Mouse (Mus musculus): Measurements from ENCODE around the gene Extl2. TPM values are rescaled to one million over a fixed set of nuclear protein-coding genes. Genes with fewer than 3 reads are reported as not detected.

The Extl2 gene
- total and polyA plus RNA-seq, 2 experiments from 2014 or later = 15.0 to 21.8 TPM

DNA sequence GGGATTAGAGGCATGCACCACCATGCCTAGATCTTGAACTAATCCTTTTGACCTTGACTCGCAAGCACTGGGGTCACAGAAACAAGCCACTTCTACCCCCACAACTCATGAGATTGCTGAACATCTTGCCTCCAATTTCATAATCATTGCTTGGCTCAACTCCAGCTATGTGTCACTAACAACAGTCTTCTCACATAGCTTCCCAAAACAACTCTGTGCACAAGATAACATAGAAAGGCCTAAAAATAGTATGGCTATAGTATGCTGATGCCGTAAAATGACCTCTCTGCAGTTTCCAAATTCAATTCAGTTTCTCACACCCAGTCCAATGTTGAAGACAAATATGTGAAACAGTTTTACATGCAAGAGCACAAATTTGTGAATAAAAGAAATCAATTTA lies 65.3 kb downstream of the Extl2 start:
- Histone ChIP-seq H3K4me2 (ENCODE audit: low read depth, low read length) (no peak overlapping the region), H3K9me3 (replicated peaks; ENCODE audit: control insufficient read depth, low read length) (no peaks in the 10 kb centered on the region), H3K4me3 (ENCODE audit: low read depth, low read length) (no peak overlapping the region), H3K9ac (replicated peaks; ENCODE audit: low read depth, low read length) (no peak overlapping the region), H3K27ac (ENCODE audit: low read depth) (peak overlapping the region; percentile 65), H3K4me1 (ENCODE audit: control insufficient read depth, insufficient read depth) (peaks cover 11% of the 10 kb centered on the region; the same call in 1 of the 2 replicates), H3K36me3 (replicated peaks; ENCODE audit: control insufficient read depth, insufficient read depth, low read length) (no peaks in the 10 kb centered on the region), H3K27me3 (ENCODE audit: control insufficient read depth, insufficient read depth, low read length) (no peaks in the 10 kb centered on the region)
- peak; percentile 70 for DNase-seq (ENCODE audit: low spot score)
- 24% methylated on average over 2 of the region's 2 CpGs for WGBS
- TF ChIP-seq CTCF (IDR thresholded peaks at IDR 0.05; ENCODE audit: low read depth) (no peak), EP300 (IDR thresholded peaks at IDR 0.05; ENCODE audit: low read depth) (0 out of 2 replicates have a peak, but pooled peaks have one; percentile 34)
- ATAC-seq (ENCODE audit: insufficient read depth, low read depth) = peak; percentile 75

DNA sequence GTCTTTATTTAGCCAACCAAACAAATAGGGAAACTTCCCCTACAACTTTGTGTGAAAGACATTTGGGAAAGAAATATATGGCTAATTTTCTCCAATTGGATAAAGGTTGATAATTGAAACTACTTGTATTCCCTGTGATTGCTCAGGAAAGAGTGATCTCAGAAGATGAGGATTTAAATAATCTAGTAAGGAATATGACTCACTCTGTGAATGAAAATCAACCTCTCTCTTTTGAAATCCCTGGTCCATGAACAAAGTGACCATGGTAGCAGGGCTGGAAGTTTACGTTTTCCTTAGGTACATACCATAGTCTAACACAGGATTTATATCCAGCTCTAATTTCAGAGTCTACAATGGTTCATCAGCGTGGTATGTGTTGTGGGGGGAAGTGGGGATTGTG lies 69.5 kb downstream of the Extl2 start:
- Histone ChIP-seq H3K4me2 (ENCODE audit: low read depth, low read length) (no peak overlapping the region), H3K36me3 (replicated peaks; ENCODE audit: control insufficient read depth, insufficient read depth, low read length) (no peaks in the 10 kb centered on the region), H3K9ac (replicated peaks; ENCODE audit: low read depth, low read length) (no peak overlapping the region), H3K9me3 (replicated peaks; ENCODE audit: control insufficient read depth, low read length) (no peaks in the 10 kb centered on the region), H3K4me1 (ENCODE audit: control insufficient read depth, insufficient read depth) (peaks cover 17% of the 10 kb centered on the region), H3K4me3 (ENCODE audit: low read depth, low read length) (no peak overlapping the region), H3K27ac (ENCODE audit: low read depth) (no peak overlapping the region), H3K27me3 (ENCODE audit: control insufficient read depth, insufficient read depth, low read length) (no peaks in the 10 kb centered on the region)
- ATAC-seq (ENCODE audit: insufficient read depth, low read depth) = no peak
- TF ChIP-seq EP300 (IDR thresholded peaks at IDR 0.05; ENCODE audit: low read depth) = no peak
- TF ChIP-seq CTCF (IDR thresholded peaks at IDR 0.05; ENCODE audit: low read depth) = no peak
- WGBS = 89% methylated on average over 2 of the region's 2 CpGs
- DNase-seq (ENCODE audit: low spot score) = no peak

DNA sequence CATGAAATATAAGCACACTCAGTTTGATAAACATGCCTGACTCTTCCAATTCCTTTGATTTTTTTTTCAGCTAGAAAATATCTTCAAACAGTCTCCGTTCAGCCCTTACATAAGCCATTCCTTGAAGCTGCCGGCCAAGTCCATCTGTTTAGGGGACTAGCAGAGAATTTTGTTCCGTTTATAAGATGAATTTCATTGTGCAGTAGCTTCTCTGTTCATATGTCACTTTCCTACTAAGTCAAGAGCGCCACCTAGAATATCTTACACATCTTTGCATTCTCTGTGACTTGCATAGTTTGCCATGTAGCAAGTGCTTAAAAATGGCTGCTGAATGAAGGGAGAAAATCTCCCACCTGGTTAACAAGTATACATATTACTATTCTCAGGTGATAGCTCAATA lies 71.2 kb downstream of the Extl2 start:
- ATAC-seq (ENCODE audit: insufficient read depth, low read depth) (no peak), DNase-seq (ENCODE audit: low spot score) (peak; percentile 32)
- no peak overlapping the region for H3K4me3 ChIP-seq (ENCODE audit: low read depth, low read length)
- H3K36me3 ChIP-seq (replicated peaks; ENCODE audit: control insufficient read depth, insufficient read depth, low read length) = no peaks in the 10 kb centered on the region
- H3K9ac ChIP-seq (replicated peaks; ENCODE audit: low read depth, low read length) = no peak overlapping the region
- H3K9me3 ChIP-seq (replicated peaks; ENCODE audit: control insufficient read depth, low read length) = no peaks in the 10 kb centered on the region
- no peak overlapping the region for H3K27ac ChIP-seq (ENCODE audit: low read depth)
- no peak overlapping the region for H3K4me2 ChIP-seq (ENCODE audit: low read depth, low read length)
- H3K4me1 ChIP-seq (ENCODE audit: control insufficient read depth, insufficient read depth) = peaks cover 13% of the 10 kb centered on the region; the same call in 1 of the 2 replicates
- TF ChIP-seq EP300 (IDR thresholded peaks at IDR 0.05; ENCODE audit: low read depth) = no peak
- peak; percentile 39 for TF ChIP-seq CTCF (IDR thresholded peaks at IDR 0.05; ENCODE audit: low read depth)
- H3K27me3 ChIP-seq (ENCODE audit: control insufficient read depth, insufficient read depth, low read length) = no peaks in the 10 kb centered on the region
- 62% methylated on average over 4 of the region's 4 CpGs for WGBS

Small RNA genes within 50 kb of the gene (microRNA-seq; reads per million reads assigned to microRNA genes)
- not detected for gene Mir669n

Other genes starting within 250 kb of the Extl2 start
- gene Dph5, start 119.6 kb upstream of the Extl2 start, total RNA-seq (2014; rRNA removed; ENCODE audit: low replicate concordance) = 6.4 and 11.1 TPM in 2 replicates
- gene Dph5, start 119.6 kb upstream of the Extl2 start, polyA plus RNA-seq (2015; fragmentation: Nextera tagmentation; extraction: Ambion mirVana) = 12.1 and 14.0 TPM in 2 replicates
- gene Slc30a7, start 56 bp upstream of the Extl2 start, total RNA-seq (2014; rRNA removed; ENCODE audit: low replicate concordance) = 42.2 and 50.4 TPM in 2 replicates
- gene Slc30a7, start 56 bp upstream of the Extl2 start, polyA plus RNA-seq (2015; fragmentation: Nextera tagmentation; extraction: Ambion mirVana) = 8.4 and 9.7 TPM in 2 replicates
- 52.1 and 62.4 TPM in 2 replicates for gene Vcam1, start 122.2 kb downstream of the Extl2 start, total RNA-seq (2014; rRNA removed; ENCODE audit: low replicate concordance)
- gene Vcam1, start 122.2 kb downstream of the Extl2 start, polyA plus RNA-seq (2015; fragmentation: Nextera tagmentation; extraction: Ambion mirVana) = 49.3 and 51.3 TPM in 2 replicates
- not detected in 2 replicates for gene Gpr88, start 246.0 kb downstream of the Extl2 start, total RNA-seq (2014; rRNA removed; ENCODE audit: low replicate concordance)
- gene Gpr88, start 246.0 kb downstream of the Extl2 start, polyA plus RNA-seq (2015; fragmentation: Nextera tagmentation; extraction: Ambion mirVana) = 0.11 and 0.15 TPM in 2 replicates